Mouse (Mus musculus) layer of hippocampus, postnatal 14 days (tissue): ENCODE results near the gene Olfr1277. TPM values are rescaled to one million over a fixed set of nuclear protein-coding genes. Genes with fewer than 3 reads are reported as not detected.

Experiments
- DNase-seq, 2 experiments: peaks; one replicate each; pipeline ENCODE4 v3.0.0; 2021 to 2022; ENCODE audit warnings: low spot score in 2 of 2, mixed read lengths in 1 of 2
- long read RNA-seq, 2 experiments: library from polyadenylated mRNA; stranded (forward); transcript quantifications; one replicate each; pipeline ENCODE4 v2.0.0; 2021
- total RNA-seq, 2 experiments: library from RNA; stranded (reverse); gene quantifications; 2 replicates each; pipeline ENCODE4 v1.2.3; 2021

The Olfr1277 gene
- not detected for total RNA-seq
- long read RNA-seq, experiment 1 = 0 reads
- long read RNA-seq, experiment 2 = 0 reads

DNA sequence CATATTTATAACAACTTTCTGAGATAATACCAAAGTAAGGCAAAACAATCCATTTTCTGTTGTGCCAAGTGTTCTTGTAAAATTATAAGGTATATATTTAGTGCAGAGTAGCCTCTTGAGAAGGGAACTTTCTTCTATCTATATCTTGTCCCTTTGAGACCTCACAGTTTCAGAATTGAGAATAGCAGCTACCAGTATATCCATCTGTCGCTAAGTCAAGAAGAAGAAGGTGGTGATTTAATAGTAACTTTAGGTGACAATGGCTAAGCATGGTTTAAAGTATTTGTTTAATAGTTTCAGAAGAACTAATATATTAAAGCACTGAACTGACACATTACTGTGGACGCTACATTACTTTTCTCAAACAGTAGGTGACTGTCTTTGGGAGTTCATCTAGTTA lies at the start of gene Olfr1277:
TSS of gene Olfr1277 (minus strand) at position 101 of the 400 bp plus-strand sequence.
- no peak for DNase-seq

DNA sequence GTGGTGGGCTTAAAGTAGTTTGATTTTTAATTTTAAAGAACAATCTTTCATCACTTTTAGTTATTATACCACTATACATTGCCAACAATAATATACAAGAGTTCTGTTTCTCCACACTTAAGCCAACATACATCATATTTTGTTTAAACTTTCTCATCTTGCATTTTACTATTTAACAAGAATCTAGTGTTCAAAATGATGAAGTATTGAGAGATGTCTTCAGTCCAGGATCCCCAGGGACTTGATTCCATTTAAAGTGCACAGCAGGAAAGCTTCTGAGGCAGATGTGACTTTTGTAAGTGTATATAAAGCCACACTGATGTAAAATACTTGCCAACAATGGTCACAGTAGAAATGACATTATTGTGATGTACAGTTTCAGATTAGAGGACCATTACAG lies 39.8 kb upstream of the Olfr1277 start, which contains the start of gene Olfr1280:
TSS of gene Olfr1280 (plus strand) at position 301 of the 400 bp plus-strand sequence.
- no peak for DNase-seq

DNA sequence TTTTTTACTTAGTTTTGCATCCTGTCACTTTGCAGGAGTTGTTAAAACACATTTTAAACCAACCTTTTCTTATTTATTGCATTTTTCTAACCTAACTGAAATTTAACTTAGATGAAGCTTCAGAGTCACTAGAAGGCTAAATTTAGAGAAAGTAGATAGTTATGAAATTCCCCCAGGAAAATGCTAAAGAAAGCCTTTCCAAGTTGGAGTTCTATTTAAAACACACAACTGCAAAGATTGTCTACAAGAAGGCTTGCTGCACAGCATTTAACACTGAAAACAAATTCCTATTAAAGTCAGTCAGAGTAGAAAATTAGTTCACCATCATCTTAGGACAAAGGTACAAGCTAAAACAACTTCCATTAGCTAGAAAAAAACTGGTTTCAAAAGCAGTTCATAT lies 26.5 kb upstream of the Olfr1277 start, which contains the start of gene Olfr1279:
TSS of gene Olfr1279 (plus strand) at position 262 of the 400 bp plus-strand sequence.
- no peak for DNase-seq

DNA sequence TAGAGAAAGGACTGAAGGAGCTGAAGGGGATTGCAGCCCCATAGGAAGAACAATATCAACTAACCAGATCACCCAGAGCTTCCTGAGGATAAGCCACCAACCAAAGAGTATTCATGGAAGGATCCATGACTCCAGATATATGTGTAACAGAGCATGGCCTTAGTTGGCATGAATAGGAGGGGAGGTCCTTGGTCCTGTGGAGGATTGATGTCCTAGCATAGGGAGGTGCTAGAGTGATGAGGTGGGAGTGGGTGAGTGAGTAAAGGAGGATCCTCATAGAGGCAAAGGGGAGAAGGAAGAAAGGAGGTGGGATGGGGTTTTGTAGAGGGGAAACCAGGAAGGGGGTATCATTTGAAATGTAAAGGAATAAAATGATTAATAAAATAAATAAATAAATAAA lies 24.6 kb upstream of the Olfr1277 start:
- DNase-seq = no peak

DNA sequence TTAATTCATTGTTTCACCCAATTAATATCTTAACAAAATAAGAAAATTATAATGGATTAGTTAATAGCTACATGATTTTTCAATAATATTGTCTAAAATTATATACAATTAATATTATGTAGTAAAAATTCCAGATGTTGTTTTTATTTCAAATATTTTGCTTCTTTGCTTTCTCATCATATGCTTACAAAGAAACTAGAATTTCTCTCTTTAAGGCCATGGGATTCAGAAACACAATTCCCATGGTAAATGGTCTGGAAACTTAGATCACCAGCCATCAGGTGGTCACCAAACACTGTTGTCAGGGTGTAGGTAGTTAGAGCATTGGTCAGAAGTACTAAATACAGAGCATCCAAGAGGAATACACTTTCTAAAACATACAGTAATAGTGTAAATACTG lies 15.9 kb upstream of the Olfr1277 start, which contains the start of gene Olfr1278:
TSS of gene Olfr1278 (plus strand) at position 301 of the 400 bp plus-strand sequence.
- DNase-seq = no peak

DNA sequence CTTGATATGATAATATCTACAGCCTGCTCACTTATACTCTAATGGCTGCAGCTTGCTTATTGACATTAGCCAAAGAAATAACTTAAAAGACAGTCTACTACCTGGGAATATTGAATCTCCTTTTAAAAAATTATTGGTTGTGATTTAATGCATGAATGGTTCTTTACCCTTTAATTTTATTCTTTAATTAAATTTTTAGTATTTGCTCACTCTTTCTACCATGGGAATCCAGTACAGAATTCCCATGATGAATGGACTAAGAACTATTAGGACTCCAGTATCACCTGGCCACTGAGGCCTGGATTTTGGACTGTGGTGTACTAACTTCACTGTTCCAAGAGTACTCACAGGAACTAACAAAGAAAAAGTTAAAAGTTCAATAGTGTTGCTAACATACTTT lies 19.7 kb downstream of the Olfr1277 start, which contains the start of gene Olfr1276:
TSS of gene Olfr1276 (plus strand) at position 301 of the 400 bp plus-strand sequence.
- no peak for DNase-seq

DNA sequence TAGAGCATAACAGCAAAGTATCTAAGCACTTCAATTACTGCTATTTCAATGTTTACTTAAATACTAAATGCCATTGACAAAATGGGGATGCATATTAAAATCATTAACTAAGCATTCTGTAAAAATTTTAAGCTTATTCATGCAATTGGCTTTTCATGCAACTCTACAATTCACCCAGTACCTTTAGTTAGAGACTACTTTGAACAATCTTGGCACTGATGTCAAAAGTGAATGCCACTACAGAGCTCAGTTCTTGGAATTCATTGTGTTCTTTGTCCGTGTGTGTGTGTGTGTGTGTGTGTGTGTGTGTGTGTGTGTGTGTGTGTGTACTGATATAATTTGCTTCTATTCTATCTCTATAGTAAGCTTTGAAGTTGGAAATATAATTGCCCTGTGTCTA lies 38.7 kb downstream of the Olfr1277 start, which contains the start of gene Olfr1275:
TSS of gene Olfr1275 (minus strand) at position 101 of the 400 bp plus-strand sequence.
- DNase-seq = no peak

DNA sequence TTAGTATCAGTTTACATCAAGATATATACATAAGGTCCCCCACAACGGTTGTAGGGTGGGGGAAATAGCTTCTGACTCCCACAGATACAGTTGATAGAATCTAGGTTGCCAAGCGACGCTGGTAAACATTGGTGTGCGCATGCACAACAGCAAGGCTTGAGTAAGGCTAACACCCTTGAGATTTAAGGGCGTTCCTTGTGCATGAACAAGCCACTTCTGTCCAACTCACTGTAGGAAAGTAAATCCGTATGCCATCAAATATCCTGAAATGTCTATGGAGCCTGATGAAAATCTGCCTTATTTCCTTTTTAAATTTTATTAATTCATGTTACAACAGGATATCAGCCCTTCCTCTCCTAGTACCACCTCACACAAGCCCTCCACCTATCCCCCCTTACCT lies 44.4 kb downstream of the Olfr1277 start, which contains the start of gene 4930430A15Rik:
TSS of gene 4930430A15Rik (minus strand) at position 101 of the 400 bp plus-strand sequence.
- no peak for DNase-seq

Other genes starting within 250 kb of the Olfr1277 start
- not detected for gene Gm13941, start 168.1 kb downstream of the Olfr1277 start, total RNA-seq
- not detected for gene Gm15130, start 121.2 kb downstream of the Olfr1277 start, total RNA-seq
- gene 4930430A15Rik, start 44.5 kb downstream of the Olfr1277 start, total RNA-seq = not detected
- not detected for gene Olfr1275, start 38.8 kb downstream of the Olfr1277 start, total RNA-seq
- gene Olfr1276, start 19.6 kb downstream of the Olfr1277 start, total RNA-seq = not detected
- gene Olfr1278, start 16.0 kb upstream of the Olfr1277 start, total RNA-seq = not detected
- gene Olfr1279, start 26.5 kb upstream of the Olfr1277 start, total RNA-seq = not detected
- gene Olfr1280, start 39.9 kb upstream of the Olfr1277 start, total RNA-seq = not detected
- gene Olfr1281, start 52.4 kb upstream of the Olfr1277 start, total RNA-seq = not detected
- not detected for gene Olfr1282, start 62.0 kb upstream of the Olfr1277 start, total RNA-seq
- gene Olfr1283, start 92.7 kb upstream of the Olfr1277 start, total RNA-seq = not detected
- not detected for gene Olfr1284, start 101.4 kb upstream of the Olfr1277 start, total RNA-seq
- gene Olfr1286, start 149.0 kb upstream of the Olfr1277 start, total RNA-seq = not detected
- not detected for gene Olfr1287, start 175.0 kb upstream of the Olfr1277 start, total RNA-seq
- not detected for gene Olfr1288, start 200.0 kb upstream of the Olfr1277 start, total RNA-seq
- gene Olfr1289, start 206.7 kb upstream of the Olfr1277 start, total RNA-seq = not detected
- gene Olfr1290, start 219.7 kb upstream of the Olfr1277 start, total RNA-seq = not detected
- not detected for gene Olfr1291-ps1, start 223.1 kb upstream of the Olfr1277 start, total RNA-seq